Mouse (Mus musculus) hindbrain, embryonic 14.5 days (tissue): Measurements from ENCODE around the gene Jph4. TPM values are rescaled to one million over a fixed set of nuclear protein-coding genes. Genes with fewer than 3 reads are reported as not detected.

Source experiments
- ATAC-seq: fragments of 200-750 bp; cut with Nextera tagmentation; 2 replicates; pipeline ENCODE4 v1.8.0; 2017; ENCODE audit warnings: moderate number of reproducible peaks, mild to moderate bottlenecking, moderate TSS enrichment, moderate library complexity; ENCODE audit not compliant: low FRiP score
- DNase-seq: peaks from one replicate; pipeline ENCODE4 v3.0.0-alpha.2; 2015; ENCODE audit warnings: low spot score
- H3K27ac ChIP-seq: fragments of 300-500 bp; sonication (generic); 2 replicates; pipeline ENCODE4 v1.5.1; 2014; ENCODE audit warnings: mild to moderate bottlenecking, moderate library complexity
- H3K27me3 ChIP-seq: fragments of 300-500 bp; sonication (generic); 2 replicates; pipeline ENCODE4 v1.6.1; 2014; ENCODE audit warnings: mild to moderate bottlenecking, low read length, mixed read lengths; ENCODE audit not compliant: control insufficient read depth, insufficient read depth
- H3K36me3 ChIP-seq: fragments of 300-500 bp; sonication (generic); replicated peaks from 2 replicates; pipeline ENCODE4 v1.6.1; 2014; ENCODE audit not compliant: control insufficient read depth, insufficient read depth
- H3K4me1 ChIP-seq: fragments of 300-500 bp; sonication (generic); replicated peaks from 2 replicates; pipeline ENCODE4 v1.6.1; 2014; ENCODE audit warnings: antibody characterized with exemption, low read length, mixed read lengths; ENCODE audit not compliant: control insufficient read depth, insufficient read depth
- H3K4me2 ChIP-seq: fragments of 300-500 bp; sonication (generic); replicated peaks from 2 replicates; pipeline ENCODE4 v1.6.1; 2014; ENCODE audit warnings: mild to moderate bottlenecking, moderate library complexity
- H3K4me3 ChIP-seq: fragments of 300-500 bp; sonication (generic); replicated peaks from 2 replicates; pipeline ENCODE4 v1.5.1; 2014; ENCODE audit warnings: mild to moderate bottlenecking, low read length
- H3K9ac ChIP-seq: fragments of 300-500 bp; sonication (generic); 2 replicates; pipeline ENCODE4 v1.6.1; 2014
- H3K9me3 ChIP-seq: fragments of 300-500 bp; sonication (generic); 2 replicates; pipeline ENCODE4 v1.6.1; 2016; ENCODE audit warnings: low read length; ENCODE audit not compliant: control insufficient read depth
- WGBS: fragments of 180-500 bp; shearing (Covaris S2); extraction: QIAGEN DNeasy Blood & Tissue Kit; methylation state at CpG from one replicate; pipeline ENCODE4 v1.1.7; 2014; 5-methylcytosine and 5-hydroxymethylcytosine counted together
- polyA plus RNA-seq: library from polyadenylated mRNA; unstranded; fragments of >200 nt; fragmentation: Nextera tagmentation; extraction: Ambion mirVana; gene quantifications from 2 replicates; pipeline ENCODE4 v1.2.1, GENCODE M21; 2014

The Jph4 gene
- polyA plus RNA-seq, 1 experiment from 2014 or later = 35.4 TPM

- Histone ChIP-seq H3K4me2 (no peak overlapping the region), H3K27me3 (no peaks in the 10 kb centered on the region), H3K9me3 (no peaks in the 10 kb centered on the region), H3K36me3 (peaks cover under 1% of the 10 kb centered on the region; the same call in 1 of the 2 replicates), H3K27ac (no peak overlapping the region), H3K4me3 (no peak overlapping the region), H3K9ac (no peak overlapping the region), H3K4me1 (peaks cover 20% of the 10 kb centered on the region)
- DNase-seq = no peak
- 83% methylated on average over 15 of the region's 15 CpGs for WGBS
- ATAC-seq = no peak
Measured at GRCm38 (mm10) chr14:55102253-55102785, 14.4 kb downstream of the Jph4 start.

DNA sequence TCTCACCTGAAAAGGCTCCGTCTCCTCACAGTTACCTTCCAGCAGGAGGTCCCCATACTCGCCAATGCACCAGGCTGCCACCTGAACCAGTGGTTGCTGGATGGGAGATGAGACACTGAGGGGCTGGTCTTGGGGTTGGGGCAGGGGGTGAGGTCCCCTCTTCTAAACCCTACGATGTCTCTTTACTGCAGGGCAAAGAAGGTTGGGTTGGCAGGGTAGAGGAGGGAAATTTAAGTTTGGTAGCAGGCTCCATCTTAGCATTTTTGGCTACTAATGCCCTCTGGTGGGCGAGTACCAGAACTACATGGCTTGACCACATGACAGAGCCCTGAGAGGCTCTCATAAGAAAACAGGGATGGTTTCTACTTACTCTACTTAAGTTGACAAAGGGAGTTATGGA is 15.1 kb downstream of the Jph4 start:
- peak; percentile 79 for DNase-seq
- H3K27me3 ChIP-seq = no peaks in the 10 kb centered on the region
- no peak overlapping the region for H3K9ac ChIP-seq
- H3K4me1 ChIP-seq = peaks cover 25% of the 10 kb centered on the region
- no peaks in the 10 kb centered on the region for H3K36me3 ChIP-seq
- WGBS = 43% methylated on average over 4 of the region's 4 CpGs
- no peak overlapping the region for H3K4me3 ChIP-seq
- no peak overlapping the region for H3K27ac ChIP-seq
- no peaks in the 10 kb centered on the region for H3K9me3 ChIP-seq
- no peak for ATAC-seq
- H3K4me2 ChIP-seq = no peak overlapping the region

DNA sequence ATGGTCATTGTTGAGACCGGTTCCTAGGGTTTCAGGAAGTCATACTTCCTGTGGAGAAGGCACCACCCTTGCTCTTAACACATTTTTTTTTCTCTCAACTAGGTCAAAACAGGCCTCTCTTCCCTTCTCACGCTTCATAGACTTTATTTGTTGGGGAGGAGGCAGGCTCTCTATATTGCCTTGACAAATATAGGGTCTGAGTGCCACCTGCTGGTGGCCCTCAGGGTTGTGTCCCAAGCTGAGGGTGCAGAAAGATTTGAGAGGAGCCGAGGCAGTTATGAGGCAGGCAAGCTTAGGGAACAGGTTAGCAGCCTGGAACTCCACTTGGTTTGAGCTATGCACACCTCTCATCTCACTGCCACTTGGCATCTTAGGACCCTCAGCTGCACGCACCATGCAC is 18.7 kb downstream of the Jph4 start:
- 51% methylated on average over 4 of the region's 4 CpGs for WGBS
- Histone ChIP-seq H3K27ac (peak overlapping the region; percentile 23; the same call in 1 of the 2 replicates), H3K9ac (no peak overlapping the region), H3K9me3 (no peaks in the 10 kb centered on the region), H3K4me2 (peak overlapping the region; percentile 64; the same call in 1 of the 2 replicates), H3K27me3 (no peaks in the 10 kb centered on the region), H3K4me3 (no peak overlapping the region), H3K36me3 (no peaks in the 10 kb centered on the region), H3K4me1 (peaks cover 24% of the 10 kb centered on the region)
- DNase-seq (peak; percentile 76), ATAC-seq (no peak)

DNA sequence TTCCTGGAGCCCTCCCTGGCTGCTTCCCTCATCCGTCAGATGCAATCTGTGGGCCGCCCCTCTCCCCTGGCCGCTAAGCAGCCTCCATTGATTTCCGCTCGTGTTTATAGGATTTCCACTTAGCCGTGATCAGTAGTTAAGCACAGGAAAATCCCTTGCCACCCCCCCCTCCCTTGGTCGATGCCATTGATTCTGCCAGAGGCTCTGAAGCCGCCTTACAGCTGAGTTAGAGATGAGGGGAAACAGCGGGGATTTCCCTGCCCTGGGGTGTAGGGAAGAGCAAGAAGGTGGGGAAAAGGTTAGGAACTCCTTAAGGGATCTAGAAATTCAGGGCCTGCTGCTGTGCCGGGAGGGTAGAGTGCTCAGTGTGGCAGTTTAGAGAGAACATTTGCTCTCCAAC is 19.1 kb downstream of the Jph4 start:
- peak overlapping the region; percentile 23 for H3K27ac ChIP-seq
- H3K9me3 ChIP-seq = no peaks in the 10 kb centered on the region
- peak overlapping the region; percentile 22 for H3K9ac ChIP-seq
- peaks cover 24% of the 10 kb centered on the region for H3K4me1 ChIP-seq
- DNase-seq (no peak), ATAC-seq (no peak)
- H3K4me2 ChIP-seq = peak overlapping the region; percentile 64
- no peaks in the 10 kb centered on the region for H3K27me3 ChIP-seq
- WGBS = 57% methylated on average over 10 of the region's 10 CpGs
- H3K36me3 ChIP-seq = no peaks in the 10 kb centered on the region
- H3K4me3 ChIP-seq = no peak overlapping the region

DNA sequence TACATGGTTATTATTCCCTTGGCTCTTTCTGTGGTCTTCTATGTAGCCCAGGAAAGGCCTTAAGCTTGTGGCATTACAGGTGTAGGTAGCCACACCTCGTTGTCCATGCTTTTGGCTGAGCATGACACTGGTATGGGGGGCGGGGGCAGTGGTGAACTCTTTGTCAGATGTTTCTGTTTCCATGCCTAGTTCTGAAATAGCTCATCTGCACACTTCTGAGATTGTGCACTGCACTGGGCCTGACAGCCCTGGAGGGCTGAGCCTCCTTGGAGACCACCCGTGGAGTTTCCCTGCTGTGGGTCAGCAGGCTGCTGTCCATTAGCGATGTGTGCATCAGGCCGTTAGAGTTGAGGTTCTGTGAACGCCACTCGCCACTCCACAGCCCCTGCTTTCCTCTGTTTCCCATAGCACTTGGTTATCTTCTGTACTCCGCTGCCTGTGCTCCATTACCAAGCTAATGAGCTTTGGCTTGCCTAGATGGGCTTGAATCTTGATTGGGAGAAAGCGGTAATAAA is 20.1 kb downstream of the Jph4 start:
- ATAC-seq = no peak
- H3K27ac ChIP-seq = peak overlapping the region; percentile 23
- H3K27me3 ChIP-seq = no peaks in the 10 kb centered on the region
- DNase-seq = no peak
- peak overlapping the region; percentile 64 for H3K4me2 ChIP-seq
- H3K36me3 ChIP-seq = no peaks in the 10 kb centered on the region
- 44% methylated on average over 9 of the region's 9 CpGs for WGBS
- peak overlapping the region; percentile 22 for H3K9ac ChIP-seq
- H3K4me1 ChIP-seq = peaks cover 26% of the 10 kb centered on the region
- no peak overlapping the region for H3K4me3 ChIP-seq
- H3K9me3 ChIP-seq = no peaks in the 10 kb centered on the region

DNA sequence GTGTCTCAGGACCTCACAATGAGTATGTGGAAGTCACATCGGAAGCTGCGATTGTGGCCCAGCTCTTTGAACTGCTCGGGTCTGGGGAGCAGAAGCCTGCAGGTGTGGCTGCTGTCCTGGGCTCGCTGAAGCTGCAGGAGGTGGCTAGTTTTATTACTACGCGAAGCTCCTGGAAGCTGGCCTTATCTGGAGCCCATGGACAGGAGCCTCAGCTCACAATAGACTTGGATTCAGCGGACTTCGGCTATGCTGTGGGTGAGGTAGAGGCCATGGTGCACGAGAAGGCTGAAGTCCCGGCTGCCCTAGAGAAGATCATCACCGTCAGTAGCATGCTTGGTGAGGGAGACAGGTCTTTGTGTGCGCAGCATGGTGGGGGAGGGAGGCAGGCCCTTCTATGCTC is 21.1 kb downstream of the Jph4 start:
- DNase-seq = no peak
- Histone ChIP-seq H3K9me3 (no peaks in the 10 kb centered on the region), H3K27me3 (no peaks in the 10 kb centered on the region), H3K4me3 (peak overlapping the region; percentile 39), H3K36me3 (no peaks in the 10 kb centered on the region), H3K4me1 (peaks cover 26% of the 10 kb centered on the region), H3K4me2 (peak overlapping the region; percentile 64), H3K27ac (no peak overlapping the region), H3K9ac (peak overlapping the region; percentile 57)
- no peak for ATAC-seq
- WGBS = 64% methylated on average over 12 of the region's 12 CpGs

DNA sequence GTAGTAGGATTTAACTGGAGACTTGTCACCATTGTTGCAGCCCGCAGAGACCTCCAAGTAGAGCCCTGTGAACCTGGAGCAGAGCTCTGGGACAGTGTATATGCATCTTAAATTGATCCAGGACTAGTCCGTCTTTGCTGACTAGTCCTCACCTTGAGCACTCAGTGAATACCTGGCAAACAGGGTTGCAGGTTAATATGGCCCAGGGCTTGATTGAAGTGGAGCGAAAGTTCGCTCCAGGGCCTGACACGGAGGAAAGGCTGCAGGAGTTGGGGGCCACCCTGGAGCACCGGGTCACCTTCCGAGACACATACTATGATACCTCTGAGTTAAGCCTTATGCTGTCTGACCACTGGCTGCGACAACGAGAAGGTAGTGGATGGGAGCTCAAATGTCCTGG is 21.5 kb downstream of the Jph4 start:
- H3K9me3 ChIP-seq = no peaks in the 10 kb centered on the region
- peak overlapping the region; percentile 64 for H3K4me2 ChIP-seq
- WGBS = 58% methylated on average over 9 of the region's 9 CpGs
- H3K4me1 ChIP-seq = peaks cover 29% of the 10 kb centered on the region
- H3K36me3 ChIP-seq = no peaks in the 10 kb centered on the region
- H3K4me3 ChIP-seq = peak overlapping the region; percentile 39
- peak overlapping the region; percentile 90 for H3K27ac ChIP-seq
- no peak for ATAC-seq
- no peak for DNase-seq
- H3K9ac ChIP-seq = peak overlapping the region; percentile 57
- H3K27me3 ChIP-seq = no peaks in the 10 kb centered on the region

DNA sequence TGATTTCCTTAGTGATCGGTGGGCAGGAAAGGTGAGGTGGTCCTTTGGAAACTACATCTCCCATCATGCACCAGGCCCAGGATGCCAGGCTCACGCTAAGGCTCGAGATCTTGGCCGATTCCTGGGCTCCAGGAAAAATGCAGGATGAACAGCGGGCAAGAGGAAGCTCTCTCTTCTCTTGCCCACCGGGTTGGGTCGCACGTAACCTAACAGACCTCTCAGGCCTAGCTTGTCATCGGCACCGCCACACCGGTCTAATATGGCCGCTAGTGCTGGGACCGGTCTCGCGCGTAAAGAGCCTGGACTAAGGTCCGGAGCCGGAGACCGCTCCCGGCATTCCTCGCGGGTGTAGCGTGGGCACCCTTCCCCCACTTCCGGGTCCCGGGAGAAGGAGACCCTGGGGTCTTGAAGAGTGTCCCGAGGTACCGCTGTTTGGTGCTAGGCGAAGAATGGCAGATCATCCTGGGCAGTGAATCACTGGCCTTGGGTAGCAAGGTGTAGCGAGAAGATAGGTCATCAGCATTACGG is 22.0 kb downstream of the Jph4 start, which contains the start of gene Thtpa:
Thtpa (plus strand) TSS at position 81 of the 528 bp plus-strand sequence.
- H3K4me1 ChIP-seq = peaks cover 34% of the 10 kb centered on the region

GRCm38 (mm10) chr14:55093927-55094326 is 22.8 kb downstream of the Jph4 start:
- no peak for DNase-seq
- peaks cover 42% of the 10 kb centered on the region for H3K4me1 ChIP-seq
- no peaks in the 10 kb centered on the region for H3K27me3 ChIP-seq
- WGBS = 44% methylated on average over 6 of the region's 6 CpGs
- H3K36me3 ChIP-seq = no peaks in the 10 kb centered on the region
- H3K9ac ChIP-seq = no peak overlapping the region
- H3K9me3 ChIP-seq = no peaks in the 10 kb centered on the region
- H3K4me3 ChIP-seq = no peak overlapping the region
- ATAC-seq = no peak
- peak overlapping the region; percentile 64; the same call in 1 of the 2 replicates for H3K4me2 ChIP-seq
- H3K27ac ChIP-seq = no peak overlapping the region

More for the DNA sequence above, 22.0 kb downstream of the Jph4 start, which contains the start of gene Thtpa:
- no peaks in the 10 kb centered on the region for H3K9me3 ChIP-seq
- WGBS = under 1% methylated on average over 30 of the region's 30 CpGs
- peak within 1 kb of the TSS; percentile 39 for H3K4me3 ChIP-seq
- H3K27ac ChIP-seq = peak within 1 kb of the TSS; percentile 90
- H3K36me3 ChIP-seq = no peaks in the 10 kb centered on the region
- DNase-seq = peak; percentile 78
- H3K4me2 ChIP-seq = peak within 1 kb of the TSS; percentile 64
- ATAC-seq = peak; percentile 64
- H3K27me3 ChIP-seq = no peaks in the 10 kb centered on the region
- H3K9ac ChIP-seq = peak within 1 kb of the TSS; percentile 57
